Comparison of ENCODE assay signal across 24 mouse cellular contexts in genomic region chr1:57032407-57032806, GRCm38 (mm10). TPM values are rescaled to one million over a fixed set of nuclear protein-coding genes. Genes with fewer than 3 reads are reported as not detected.
DNase-seq lines count a peak whose midpoint lies in the region; ATAC-seq lines count a peak whose summit lies in the region.
"Had no signal": no experiment of that assay in that cellular context is flagged by ENCODE, and none has a peak within 500 bp of the region (broad histone marks: within the 10 kb centered on the region; RNA-seq: fewer than 3 reads in every experiment).

No protein-coding gene starts in this region.

- peak; percentile 23 for DNase-seq in forebrain, embryonic 14.5 days (ENCODE audit: low spot score)
- DNase-seq in lung, postnatal 10 days, result peak; percentile 14
- DNase-seq in lung, postnatal 14 days, result no peak
- DNase-seq in adipocyte (ENCODE audit: low spot score), result peak; percentile 7
- DNase-seq in urinary bladder, postnatal 10 days (ENCODE audit: low spot score), result no peak
- DNase-seq: adrenal gland, adult 2 months; cerebellum, adult 18-20 months; cerebellum, adult 9-11 months; cerebellum, postnatal 36 days; gastrocnemius, adult 2 months; gastrocnemius, postnatal 25 days; heart, adult 18-20 months; heart, postnatal 10 days; heart, postnatal 4 days had no signal

- H3K36me3 ChIP-seq in forebrain, embryonic 14.5 days (ENCODE audit: control insufficient read depth, insufficient read depth, low read length), result no peaks in the 10 kb centered on the region
- no peaks in the 10 kb centered on the region for H3K36me3 ChIP-seq in forebrain, embryonic 13.5 days (ENCODE audit: poor library complexity, severe bottlenecking)
- H3K36me3 ChIP-seq: embryonic facial prominence, embryonic 13.5 days; forebrain, embryonic 12.5 days; heart, embryonic 10.5 days; hindbrain, embryonic 12.5 days had no signal

- H3K4me3 ChIP-seq in forebrain, embryonic 14.5 days (ENCODE audit: low read depth, low read length), result no peak overlapping the region
- H3K4me3 ChIP-seq in forebrain, embryonic 13.5 days, result no peak overlapping the region
- H3K4me3 ChIP-seq: embryonic facial prominence, embryonic 13.5 days; forebrain, embryonic 12.5 days; gastrocnemius, adult 2 months; heart, embryonic 10.5 days; hindbrain, embryonic 12.5 days had no signal

- no peak overlapping the region for H3K9ac ChIP-seq in forebrain, embryonic 14.5 days (ENCODE audit: low read length)
- H3K9ac ChIP-seq in forebrain, embryonic 13.5 days, result no peak overlapping the region
- H3K9ac ChIP-seq: embryonic facial prominence, embryonic 13.5 days; forebrain, embryonic 12.5 days; hindbrain, embryonic 12.5 days had no signal

- H3K4me2 ChIP-seq in forebrain, embryonic 14.5 days (ENCODE audit: low read length), result no peak overlapping the region
- H3K4me2 ChIP-seq in forebrain, embryonic 13.5 days, result no peak overlapping the region
- H3K4me2 ChIP-seq: embryonic facial prominence, embryonic 13.5 days; forebrain, embryonic 12.5 days; hindbrain, embryonic 12.5 days had no signal

- no peaks in the 10 kb centered on the region for H3K9me3 ChIP-seq in forebrain, embryonic 14.5 days (replicated peaks; ENCODE audit: control insufficient read depth, low read length)
- H3K9me3 ChIP-seq in forebrain, embryonic 13.5 days (replicated peaks), result no peaks in the 10 kb centered on the region
- H3K9me3 ChIP-seq: embryonic facial prominence, embryonic 13.5 days; forebrain, embryonic 12.5 days; heart, embryonic 10.5 days; hindbrain, embryonic 12.5 days had no signal

- no peaks in the 10 kb centered on the region for H3K27me3 ChIP-seq in forebrain, embryonic 14.5 days (replicated peaks; ENCODE audit: control insufficient read depth, insufficient read depth, low read length)
- H3K27me3 ChIP-seq in forebrain, embryonic 13.5 days, result no peaks in the 10 kb centered on the region
- H3K27me3 ChIP-seq: embryonic facial prominence, embryonic 13.5 days; forebrain, embryonic 12.5 days; hindbrain, embryonic 12.5 days had no signal

- H3K27ac ChIP-seq in forebrain, embryonic 14.5 days (ENCODE audit: low read depth, low read length), result no peak overlapping the region
- H3K27ac ChIP-seq in forebrain, embryonic 13.5 days, result no peak overlapping the region
- H3K27ac ChIP-seq: embryonic facial prominence, embryonic 13.5 days; forebrain, embryonic 12.5 days; gastrocnemius, adult 2 months; heart, embryonic 10.5 days; hindbrain, embryonic 12.5 days; hindbrain, postnatal 0 days had no signal

- ATAC-seq in forebrain, embryonic 14.5 days, result no peak
- ATAC-seq in forebrain, embryonic 13.5 days, result no peak
- ATAC-seq in megakaryocyte progenitor cell, adult 5-6 weeks (replicated peaks; ENCODE audit: poor library complexity), result peak; percentile 71
- ATAC-seq: activated CD4-positive, CD25-positive, alpha-beta regulatory T cell, adult 4 months; hindbrain, postnatal 0 days; Patski had no signal

- WGBS in forebrain, embryonic 14.5 days, result 86% methylated on average over 2 of the region's 2 CpGs
- WGBS in forebrain, embryonic 13.5 days, result 75% methylated on average over 2 of the region's 2 CpGs

- H3K4me1 ChIP-seq in forebrain, embryonic 14.5 days (ENCODE audit: control insufficient read depth, insufficient read depth, low read length), result no peaks in the 10 kb centered on the region
- no peaks in the 10 kb centered on the region for H3K4me1 ChIP-seq in forebrain, embryonic 13.5 days
- H3K4me1 ChIP-seq: embryonic facial prominence, embryonic 13.5 days; forebrain, embryonic 12.5 days; heart, embryonic 10.5 days; hindbrain, embryonic 12.5 days had no signal

RNA-seq across cellular contexts. Expression of gene Satb2, which starts 54.0 kb away (rescaled TPM):
- 20.1 and 40.6 TPM in 2 replicates for polyA plus RNA-seq in forebrain, embryonic 14.5 days (2014; fragmentation: Nextera tagmentation; extraction: Ambion mirVana)
- 5.5 and 10.2 TPM in 2 replicates for polyA plus RNA-seq in forebrain, embryonic 13.5 days (2015; fragmentation: Nextera tagmentation; extraction: Ambion mirVana)
- 0.89 and 1.9 TPM in 2 replicates for total RNA-seq in megakaryocyte progenitor cell, adult 5-6 weeks (2015)
- total RNA-seq in megakaryocyte progenitor cell, adult 5-6 weeks (2017), result 0.62 and 0.64 TPM in 2 replicates
- total RNA-seq: MEL had no signal

Comparison
In these comparisons a context has a peak if more than half of its experiments do, and no peak if none do; other contexts are left out.
1. DNase-seq: peak in forebrain, embryonic 14.5 days (single experiment), lung, postnatal 10 days (single experiment) and adipocyte (single experiment); none in lung, postnatal 14 days (single experiment) and urinary bladder, postnatal 10 days (single experiment).